Mouse (Mus musculus): ENCODE measurements at regions not wholly inside any gene's neighbourhood (a gene's known extent, or its start where the extent isn't known, plus 50 kb on each side); places are given as distances from the start of the nearest gene placed in this dataset.
"Not testable (repeated sequence)": the region's sequence is repeated elsewhere in the genome, so short reads cannot be mapped to it uniquely, and the experiment has no call there.

GRCm38 (mm10) chr10:37739024-37739423 is 600.3 kb upstream of the Marcks start:
- intact Hi-C loops (cut with DNase I), result no loop called here

GRCm38 (mm10) chr10:37725609-37726008 is 586.9 kb upstream of the Marcks start:
- DNase-seq (ENCODE audit: low spot score in 2 of 2), result no peak
- intact Hi-C loops (cut with DNase I), result no loop called here

More at GRCm38 (mm10) chr10:37739024-37739423, 600.3 kb upstream of the Marcks start:
- DNase-seq (ENCODE audit: low spot score in 2 of 2), result no peak

GRCm38 (mm10) chr10:37724994-37725393 is 586.3 kb upstream of the Marcks start:
- intact Hi-C loops (cut with DNase I); DNase-seq (ENCODE audit: low spot score in 2 of 2): not testable (repeated sequence)

DNA sequence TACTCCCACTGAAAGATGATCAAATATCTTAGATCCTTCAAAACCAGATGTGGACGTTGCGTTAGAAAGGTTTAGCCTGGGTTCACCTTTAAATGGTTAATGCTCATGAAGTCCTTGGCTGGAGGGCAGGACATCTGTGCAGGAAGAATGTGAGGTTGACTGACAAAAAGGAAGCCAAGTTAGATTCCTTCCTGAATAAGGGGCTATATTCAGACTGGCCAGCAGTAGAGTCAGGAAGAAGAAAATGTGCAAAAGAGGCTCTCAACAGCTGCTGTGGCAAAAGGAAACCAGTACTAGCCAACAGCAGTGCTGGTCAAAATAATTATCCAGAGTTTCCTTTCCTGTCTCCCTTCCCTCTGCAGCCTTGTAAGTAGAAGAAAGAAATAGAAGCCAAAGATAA is 582.0 kb upstream of the Marcks start:
- intact Hi-C loops (cut with DNase I), result no loop called here
- no peak for DNase-seq (ENCODE audit: low spot score in 2 of 2)

- intact Hi-C loops (cut with DNase I), result no loop called here
These were observed 578.2 kb upstream of the Marcks start for GRCm38 (mm10) chr10:37716946-37717345.

DNA sequence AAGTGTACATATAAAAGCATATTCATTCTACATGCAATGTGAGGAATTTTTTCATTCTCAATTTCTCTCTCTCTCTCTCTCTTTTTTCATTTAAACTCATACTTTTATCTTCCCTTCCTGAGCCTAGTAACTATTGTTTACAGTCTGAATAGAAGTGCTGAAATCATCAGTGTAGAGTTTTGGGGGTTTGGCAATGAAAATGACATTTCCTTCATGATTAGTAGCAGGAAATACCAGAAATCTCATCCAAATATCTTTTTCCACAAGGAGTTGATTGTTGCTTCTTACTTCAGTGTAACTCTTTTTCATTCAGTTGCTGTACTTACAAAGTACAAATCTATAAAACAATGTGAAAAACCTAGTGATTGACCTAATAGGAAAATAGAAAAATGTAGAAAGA is 572.7 kb upstream of the Marcks start:
- intact Hi-C loops (cut with DNase I), result no loop called here
- DNase-seq (ENCODE audit: low spot score in 2 of 2), result no peak

More at GRCm38 (mm10) chr10:37716946-37717345, 578.2 kb upstream of the Marcks start:
- DNase-seq (ENCODE audit: low spot score in 2 of 2), result no peak

GRCm38 (mm10) chr10:37694041-37694690 is 555.4 kb upstream of the Marcks start:
- no peak for DNase-seq (ENCODE audit: low spot score in 2 of 2)
- intact Hi-C loops (cut with DNase I), result loop anchor here (5.0 kb wide), 1 partner anchor 557 kb away; the partner anchor contains the start of gene Marcks

DNA sequence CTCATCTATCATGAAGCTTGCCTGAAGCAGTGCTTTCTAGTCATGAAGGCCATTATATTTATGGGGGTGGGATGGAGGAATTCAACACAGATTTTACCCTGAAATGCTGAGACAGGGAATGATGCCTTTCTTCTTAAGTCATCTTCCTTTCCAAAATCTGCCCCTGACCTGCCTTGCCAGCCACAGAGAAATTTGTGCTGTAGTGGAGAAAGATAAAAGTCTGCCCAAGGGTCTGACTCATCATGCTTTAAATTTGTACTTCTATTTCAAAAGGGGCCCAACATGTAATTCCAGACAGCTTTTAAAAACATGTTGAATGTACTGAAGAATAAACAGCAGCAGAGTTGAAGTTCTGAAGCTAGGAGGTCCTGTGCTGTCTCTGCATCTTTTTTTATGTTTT is 554.1 kb upstream of the Marcks start:
- intact Hi-C loops (cut with DNase I), result loop anchor here (5.0 kb wide), 1 partner anchor 556 kb away; the partner anchor contains the start of gene Marcks

GRCm38 (mm10) chr10:37691939-37692338 is 553.2 kb upstream of the Marcks start:
- intact Hi-C loops (cut with DNase I), result loop anchor here (5.0 kb wide), 1 partner anchor 555 kb away; the partner anchor contains the start of gene Marcks
- no peak for DNase-seq (ENCODE audit: low spot score in 2 of 2)

More for the DNA sequence above, 554.1 kb upstream of the Marcks start:
- DNase-seq (ENCODE audit: low spot score in 2 of 2), result no peak

- intact Hi-C loops (cut with DNase I), result no loop called here
- DNase-seq (ENCODE audit: low spot score in 2 of 2), result no peak
These were observed 544.4 kb upstream of the Marcks start for GRCm38 (mm10) chr10:37683101-37683500.

DNA sequence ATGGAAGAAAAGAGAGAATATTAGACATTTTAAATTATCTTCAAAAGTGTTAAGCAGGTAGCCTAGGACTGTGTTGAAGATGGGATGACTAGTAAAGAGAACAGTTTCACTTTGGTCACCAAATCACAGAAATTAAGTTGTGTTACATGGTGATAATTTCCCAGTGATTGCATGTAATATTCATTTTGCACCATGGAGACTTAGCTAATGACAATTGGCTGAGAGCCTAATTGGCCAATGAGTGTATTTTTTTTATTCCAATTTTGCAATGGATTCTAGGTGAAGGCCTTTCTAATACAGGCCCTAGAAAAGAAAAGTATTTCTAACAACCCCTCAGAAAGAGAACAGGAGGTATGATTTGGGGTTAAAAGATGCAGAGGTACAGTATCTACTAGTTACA is 541.9 kb upstream of the Marcks start:
- no peak for DNase-seq (ENCODE audit: low spot score in 2 of 2)
- intact Hi-C loops (cut with DNase I), result no loop called here

- intact Hi-C loops (cut with DNase I), result no loop called here
- no peak for DNase-seq (ENCODE audit: low spot score in 2 of 2)
These were observed 539.1 kb upstream of the Marcks start for GRCm38 (mm10) chr10:37677826-37678225.

DNA sequence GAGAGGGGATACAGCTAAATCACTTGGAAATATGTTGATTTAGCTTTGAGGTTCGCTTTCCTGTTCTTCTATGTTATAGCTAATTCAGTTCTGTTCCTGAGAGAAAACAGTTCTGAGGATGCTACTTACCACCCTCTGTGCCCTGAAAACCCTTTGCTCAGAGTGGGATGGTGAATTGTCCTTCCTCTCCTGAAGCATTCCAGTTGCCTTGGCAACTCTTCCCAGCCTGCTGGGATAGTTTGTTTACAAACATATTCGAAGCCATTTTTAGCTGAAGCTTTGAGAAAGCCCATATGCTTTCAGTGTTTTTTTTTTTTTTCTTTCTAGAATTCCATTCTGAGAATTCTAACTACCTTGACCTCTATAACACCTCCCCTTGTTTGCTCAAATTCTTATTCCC is 530.1 kb upstream of the Marcks start:
- intact Hi-C loops (cut with DNase I), result no loop called here
- no peak for DNase-seq (ENCODE audit: low spot score in 2 of 2)

DNA sequence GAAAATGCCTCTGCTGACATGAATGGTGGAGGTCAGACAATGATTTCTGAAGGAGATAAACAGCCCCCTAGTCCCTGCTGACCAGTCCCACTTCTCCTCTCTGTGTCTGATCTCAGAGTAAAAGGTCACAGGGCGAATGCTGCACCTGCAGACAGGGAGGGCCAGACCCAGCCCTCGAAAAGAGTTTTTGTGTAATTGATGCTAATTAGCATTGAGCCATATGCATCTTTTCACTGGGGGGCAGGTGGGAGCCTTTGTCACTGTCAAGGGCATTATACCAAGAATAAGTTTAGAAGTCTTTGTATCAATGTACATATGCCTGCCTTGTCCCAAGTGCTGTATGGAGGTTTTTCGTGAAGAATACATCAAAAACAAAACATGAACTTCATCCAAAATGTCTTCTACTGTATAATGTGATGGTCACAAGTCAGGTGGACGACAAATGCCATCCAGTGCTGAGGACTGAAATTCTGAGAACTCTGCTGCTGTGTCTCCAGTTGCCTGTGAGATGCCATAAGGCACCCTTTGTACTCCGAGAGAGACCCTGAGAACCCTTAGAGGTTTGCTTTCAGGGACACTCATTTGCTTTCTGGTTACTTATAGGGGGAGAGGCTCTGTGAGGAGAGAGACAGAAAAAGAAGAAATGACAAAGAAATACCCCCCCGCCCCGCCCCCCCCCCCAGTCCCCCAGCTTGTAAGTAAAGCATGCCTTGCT is 528.5 kb upstream of the Marcks start:
- intact Hi-C loops (cut with DNase I), result no loop called here
- no peak for DNase-seq (ENCODE audit: low spot score in 2 of 2)

DNA sequence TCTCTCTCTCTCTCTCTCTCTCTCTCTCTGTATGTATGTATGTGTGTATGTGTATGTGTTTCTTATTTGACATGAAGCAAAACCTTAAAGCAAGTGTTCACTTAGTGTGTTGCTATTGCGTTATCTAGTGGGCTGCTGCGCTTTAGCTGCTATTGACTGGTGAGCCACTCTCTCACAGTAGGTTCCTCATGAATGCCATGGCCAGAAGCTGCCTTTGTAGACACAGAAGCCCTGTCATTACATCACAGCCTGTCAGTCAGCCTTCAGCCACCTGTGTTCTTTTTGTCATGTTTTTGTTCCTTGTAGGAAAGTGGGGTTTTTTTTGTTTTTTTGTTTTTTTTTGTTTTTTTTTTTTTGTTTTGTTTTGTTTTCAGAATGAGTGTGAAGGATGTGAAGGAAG is 527.8 kb upstream of the Marcks start:
- intact Hi-C loops (cut with DNase I), result no loop called here

GRCm38 (mm10) chr10:37637001-37637562 is 498.4 kb upstream of the Marcks start:
- intact Hi-C loops (cut with DNase I), result no loop called here
- no peak for DNase-seq (ENCODE audit: low spot score in 2 of 2)

More for the DNA sequence above, 527.8 kb upstream of the Marcks start:
- no peak for DNase-seq (ENCODE audit: low spot score in 2 of 2)

GRCm38 (mm10) chr10:37636421-37636820 is 497.7 kb upstream of the Marcks start:
- intact Hi-C loops (cut with DNase I), result no loop called here
- no peak for DNase-seq (ENCODE audit: low spot score in 2 of 2)

DNA sequence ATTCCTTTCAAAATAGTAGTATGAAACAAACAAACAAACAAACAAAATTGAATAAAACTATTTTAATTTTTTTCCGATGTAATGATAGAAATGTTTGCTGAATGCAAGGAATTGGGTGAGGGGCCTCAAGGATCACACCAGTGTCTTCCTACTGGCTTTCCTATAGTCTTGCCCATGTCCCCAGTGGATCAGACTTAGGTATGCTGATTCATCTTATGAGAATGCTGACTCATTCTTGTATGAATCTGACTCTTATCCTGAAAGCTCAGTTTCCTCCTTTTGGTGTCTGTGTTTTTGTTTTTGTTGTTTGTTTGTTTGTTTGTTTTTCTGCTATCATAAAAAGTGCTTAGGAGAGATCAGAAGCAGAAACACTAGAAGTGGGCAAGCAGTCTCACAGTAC is 491.7 kb upstream of the Marcks start:
- DNase-seq (ENCODE audit: low spot score in 2 of 2), result no peak
- intact Hi-C loops (cut with DNase I), result no loop called here

GRCm38 (mm10) chr10:37627900-37628299 is 489.2 kb upstream of the Marcks start:
- intact Hi-C loops (cut with DNase I), result no loop called here
- DNase-seq (ENCODE audit: low spot score in 2 of 2), result no peak

- intact Hi-C loops (cut with DNase I), result no loop called here
- no peak for DNase-seq (ENCODE audit: low spot score in 2 of 2)
These were observed 488.1 kb upstream of the Marcks start for GRCm38 (mm10) chr10:37626758-37627201.

All from left cerebral cortex, postnatal 36 days (tissue).